22 mouse cellular contexts compared by ENCODE assay signal in genomic region chr7:130570472-130570871, GRCm38 (mm10). TPM values are rescaled to one million over a fixed set of nuclear protein-coding genes. Genes with fewer than 3 reads are reported as not detected.
DNase-seq lines count a peak whose midpoint lies in the region; ATAC-seq and TF ChIP-seq lines count a peak whose summit lies in the region.
"Had no signal": no experiment of that assay in that cellular context is flagged by ENCODE, and none has a peak within 500 bp of the region (broad histone marks: within the 10 kb centered on the region; RNA-seq: fewer than 3 reads in every experiment).

No protein-coding gene starts in this region.

- no peak for ATAC-seq in hindbrain, embryonic 13.5 days (ENCODE audit: low FRiP score)
- ATAC-seq in liver, postnatal 0 days, result no peak
- ATAC-seq in forebrain, embryonic 16.5 days, result 0 out of 2 replicates have a peak, but pooled peaks have one; percentile 57
- no peak for ATAC-seq in kidney, embryonic 16.5 days (ENCODE audit: low FRiP score, low TSS enrichment)
- no peak for ATAC-seq in neural tube, embryonic 15.5 days (ENCODE audit: low FRiP score)
- ATAC-seq: Patski had no signal

- no peaks in the 10 kb centered on the region for H3K36me3 ChIP-seq in hindbrain, embryonic 10.5 days
- H3K36me3 ChIP-seq in hindbrain, embryonic 13.5 days, result no peaks in the 10 kb centered on the region
- H3K36me3 ChIP-seq in liver, adult 2 months (ENCODE audit: control insufficient read depth, insufficient read depth, low read length), result no peaks in the 10 kb centered on the region
- no peaks in the 10 kb centered on the region for H3K36me3 ChIP-seq in liver, postnatal 0 days (replicated peaks; ENCODE audit: insufficient read depth, low read length)
- no peaks in the 10 kb centered on the region for H3K36me3 ChIP-seq in forebrain, embryonic 16.5 days (ENCODE audit: control insufficient read depth, insufficient read depth)
- no peaks in the 10 kb centered on the region for H3K36me3 ChIP-seq in kidney, embryonic 16.5 days (ENCODE audit: insufficient read depth, low read length)
- H3K36me3 ChIP-seq in neural tube, embryonic 15.5 days, result no peaks in the 10 kb centered on the region
- H3K36me3 ChIP-seq: embryonic facial prominence, embryonic 12.5 days; heart, embryonic 12.5 days; limb, embryonic 15.5 days; liver, embryonic 15.5 days had no signal

- no peaks in the 10 kb centered on the region for H3K27me3 ChIP-seq in hindbrain, embryonic 10.5 days (ENCODE audit: insufficient read depth, poor library complexity, severe bottlenecking)
- H3K27me3 ChIP-seq in hindbrain, embryonic 13.5 days, result no peaks in the 10 kb centered on the region
- no peaks in the 10 kb centered on the region for H3K27me3 ChIP-seq in liver, adult 2 months (ENCODE audit: control insufficient read depth, insufficient read depth, low read length)
- H3K27me3 ChIP-seq in liver, postnatal 0 days (ENCODE audit: insufficient read depth, low read length), result no peaks in the 10 kb centered on the region
- H3K27me3 ChIP-seq in forebrain, embryonic 16.5 days (replicated peaks; ENCODE audit: control insufficient read depth, insufficient read depth, low read length), result no peaks in the 10 kb centered on the region
- no peaks in the 10 kb centered on the region for H3K27me3 ChIP-seq in kidney, embryonic 16.5 days (ENCODE audit: insufficient read depth, low read length)
- no peaks in the 10 kb centered on the region for H3K27me3 ChIP-seq in neural tube, embryonic 15.5 days (replicated peaks)
- H3K27me3 ChIP-seq: embryonic facial prominence, embryonic 12.5 days; heart, embryonic 12.5 days; limb, embryonic 15.5 days; liver, embryonic 15.5 days; Patski had no signal

- H3K9me3 ChIP-seq in hindbrain, embryonic 10.5 days, result no peaks in the 10 kb centered on the region
- H3K9me3 ChIP-seq in hindbrain, embryonic 13.5 days, result no peaks in the 10 kb centered on the region
- no peaks in the 10 kb centered on the region for H3K9me3 ChIP-seq in liver, postnatal 0 days (ENCODE audit: low read length)
- no peaks in the 10 kb centered on the region for H3K9me3 ChIP-seq in forebrain, embryonic 16.5 days (ENCODE audit: control insufficient read depth, low read length)
- H3K9me3 ChIP-seq in kidney, embryonic 16.5 days (ENCODE audit: low read length), result no peaks in the 10 kb centered on the region
- no peaks in the 10 kb centered on the region for H3K9me3 ChIP-seq in neural tube, embryonic 15.5 days (replicated peaks)
- H3K9me3 ChIP-seq: embryonic facial prominence, embryonic 12.5 days; heart, embryonic 12.5 days; limb, embryonic 15.5 days; liver, embryonic 15.5 days had no signal

- H3K27ac ChIP-seq in hindbrain, embryonic 10.5 days, result peak overlapping the region; percentile 54; the same call in 1 of the 2 replicates
- no peak overlapping the region for H3K27ac ChIP-seq in hindbrain, embryonic 13.5 days
- 0 out of 2 replicates have a peak overlapping the region, but pooled peaks have one; percentile 18 for H3K27ac ChIP-seq in liver, adult 2 months (replicated peaks; ENCODE audit: insufficient read depth, low read depth, low read length)
- H3K27ac ChIP-seq in liver, postnatal 0 days (ENCODE audit: low read depth), result no peak overlapping the region
- H3K27ac ChIP-seq in forebrain, embryonic 16.5 days (ENCODE audit: low read length), result no peak overlapping the region; the same call in 1 of the 2 replicates
- peak overlapping the region; percentile 45; the same call in 1 of the 2 replicates for H3K27ac ChIP-seq in kidney, embryonic 16.5 days (ENCODE audit: low read length)
- H3K27ac ChIP-seq in neural tube, embryonic 15.5 days (replicated peaks), result no peak overlapping the region
- H3K27ac ChIP-seq: embryonic facial prominence, embryonic 12.5 days; left cerebral cortex, adult 2 months; limb, embryonic 15.5 days; liver, embryonic 15.5 days; stomach, postnatal 0 days had no signal

- intact Hi-C loops in left cerebral cortex, postnatal 4 days (cut with DNase I), result no loop called here

- WGBS in hindbrain, embryonic 10.5 days, result 66% methylated on average over 7 of the region's 7 CpGs
- 36% methylated on average over 7 of the region's 7 CpGs for WGBS in hindbrain, embryonic 13.5 days
- 53% methylated on average over 7 of the region's 7 CpGs for WGBS in liver, adult 2 months
- WGBS in liver, postnatal 0 days (ENCODE audit: insufficient replicate concordance), result 73% methylated on average over 7 of the region's 7 CpGs
- 14% methylated on average over 7 of the region's 7 CpGs for WGBS in forebrain, embryonic 16.5 days
- 49% methylated on average over 7 of the region's 7 CpGs for WGBS in kidney, embryonic 16.5 days
- 29% methylated on average over 7 of the region's 7 CpGs for WGBS in neural tube, embryonic 15.5 days

- H3K4me3 ChIP-seq in hindbrain, embryonic 10.5 days, result no peak overlapping the region
- H3K4me3 ChIP-seq in hindbrain, embryonic 13.5 days, result no peak overlapping the region
- H3K4me3 ChIP-seq in liver, adult 2 months (ENCODE audit: insufficient read depth, low read depth, low read length), result no peak overlapping the region
- no peak overlapping the region for H3K4me3 ChIP-seq in liver, postnatal 0 days (ENCODE audit: low read depth, low read length)
- H3K4me3 ChIP-seq in forebrain, embryonic 16.5 days (replicated peaks; ENCODE audit: low read length), result no peak overlapping the region
- H3K4me3 ChIP-seq in kidney, embryonic 16.5 days (ENCODE audit: low read length), result no peak overlapping the region
- no peak overlapping the region for H3K4me3 ChIP-seq in neural tube, embryonic 15.5 days (replicated peaks)
- H3K4me3 ChIP-seq: embryonic facial prominence, embryonic 12.5 days; heart, embryonic 12.5 days; left cerebral cortex, adult 2 months; limb, embryonic 15.5 days; liver, embryonic 15.5 days had no signal

- no peak for TF ChIP-seq CTCF in liver, adult 2 months (IDR thresholded peaks at IDR 0.05; ENCODE audit: low read depth, low read length)
- TF ChIP-seq CTCF in liver, postnatal 0 days (IDR thresholded peaks at IDR 0.05; ENCODE audit: low read depth), result no peak

- peaks cover 28% of the 10 kb centered on the region for H3K4me1 ChIP-seq in hindbrain, embryonic 10.5 days (replicated peaks)
- H3K4me1 ChIP-seq in hindbrain, embryonic 13.5 days (replicated peaks), result peaks cover 15% of the 10 kb centered on the region
- H3K4me1 ChIP-seq in liver, adult 2 months (ENCODE audit: control insufficient read depth, insufficient read depth, low read length), result peaks cover 17% of the 10 kb centered on the region
- peaks cover 2% of the 10 kb centered on the region for H3K4me1 ChIP-seq in liver, postnatal 0 days (ENCODE audit: insufficient read depth)
- H3K4me1 ChIP-seq in forebrain, embryonic 16.5 days (replicated peaks; ENCODE audit: control insufficient read depth, insufficient read depth, low read length), result peaks cover 7% of the 10 kb centered on the region
- H3K4me1 ChIP-seq in kidney, embryonic 16.5 days (ENCODE audit: insufficient read depth, low read length), result peaks cover 12% of the 10 kb centered on the region; the same call in 1 of the 2 replicates
- peaks cover 9% of the 10 kb centered on the region for H3K4me1 ChIP-seq in neural tube, embryonic 15.5 days
- H3K4me1 ChIP-seq: embryonic facial prominence, embryonic 12.5 days; liver, embryonic 15.5 days had no signal

- TF ChIP-seq EP300 in liver, postnatal 0 days (IDR thresholded peaks at IDR 0.05; ENCODE audit: low read depth), result no peak

- no peak overlapping the region for H3K9ac ChIP-seq in hindbrain, embryonic 13.5 days
- no peak overlapping the region for H3K9ac ChIP-seq in liver, adult 2 months (ENCODE audit: low read depth, low read length)
- no peak overlapping the region for H3K9ac ChIP-seq in liver, postnatal 0 days (replicated peaks)
- no peak overlapping the region for H3K9ac ChIP-seq in forebrain, embryonic 16.5 days (replicated peaks; ENCODE audit: low read depth, low read length)
- no peak overlapping the region for H3K9ac ChIP-seq in kidney, embryonic 16.5 days (replicated peaks; ENCODE audit: low read length)
- no peak overlapping the region for H3K9ac ChIP-seq in neural tube, embryonic 15.5 days (replicated peaks)
- H3K9ac ChIP-seq: embryonic facial prominence, embryonic 12.5 days; heart, embryonic 12.5 days; limb, embryonic 15.5 days; liver, embryonic 15.5 days had no signal

- H3K79me2 ChIP-seq in liver, adult 2 months (ENCODE audit: control insufficient read depth, insufficient read depth, low read length), result no peaks in the 10 kb centered on the region

- DNase-seq in hindbrain, embryonic 10.5 days (ENCODE audit: low spot score), result no peak
- peak; percentile 75 for DNase-seq in liver, adult 2 months (ENCODE audit: extremely low read depth, low read depth, low spot score)
- DNase-seq in liver, postnatal 0 days, result no peak
- no peak for DNase-seq in left cerebral cortex, postnatal 4 days
- DNase-seq: cerebellum, adult 11-12 months; cerebellum, postnatal 14 days; gastrocnemius, postnatal 14 days; layer of hippocampus, adult 9-11 months; lung, postnatal 4 days; thymus, adult 2 months; thymus, postnatal 4 days had no signal

- H3K4me2 ChIP-seq in hindbrain, embryonic 13.5 days, result no peak overlapping the region
- no peak overlapping the region for H3K4me2 ChIP-seq in liver, postnatal 0 days (ENCODE audit: low read depth, low read length)
- no peak overlapping the region for H3K4me2 ChIP-seq in forebrain, embryonic 16.5 days (ENCODE audit: low read length)
- no peak overlapping the region for H3K4me2 ChIP-seq in kidney, embryonic 16.5 days (replicated peaks; ENCODE audit: low read depth, low read length)
- no peak overlapping the region for H3K4me2 ChIP-seq in neural tube, embryonic 15.5 days
- H3K4me2 ChIP-seq: embryonic facial prominence, embryonic 12.5 days; heart, embryonic 12.5 days; limb, embryonic 15.5 days; liver, embryonic 15.5 days had no signal

- TF ChIP-seq POLR2A in liver, adult 2 months (IDR thresholded peaks at IDR 0.05; ENCODE audit: extremely low read depth, insufficient read depth, low read length), result no peak

RNA-seq across cellular contexts. Expression of gene Nsmce4a, which starts 2.4 kb away (rescaled TPM):
- polyA plus RNA-seq in hindbrain, embryonic 10.5 days (2016; fragmentation: Nextera tagmentation; extraction: Ambion mirVana), result 183 and 186 TPM in 2 replicates
- 98.0 and 101 TPM in 2 replicates for polyA plus RNA-seq in hindbrain, embryonic 13.5 days (2015; fragmentation: Nextera tagmentation; extraction: Ambion mirVana)
- 58.5 and 73.5 TPM in 2 replicates for total RNA-seq in liver, adult 2 months (2014; rRNA removed)
- 20.8 and 24.7 TPM in 2 replicates for polyA plus RNA-seq in liver, adult 2 months (2012; rRNA removed)
- polyA plus RNA-seq in liver, postnatal 0 days (2015; fragmentation: Nextera tagmentation; extraction: Ambion mirVana), result 67.8 and 72.6 TPM in 2 replicates
- polyA plus RNA-seq in forebrain, embryonic 16.5 days (2015; fragmentation: Nextera tagmentation; extraction: Ambion mirVana), result 92.2 and 104 TPM in 2 replicates
- polyA plus RNA-seq in kidney, embryonic 16.5 days (2015; fragmentation: Nextera tagmentation; extraction: Ambion mirVana), result 155 and 159 TPM in 2 replicates
- polyA plus RNA-seq in neural tube, embryonic 15.5 days (2015; fragmentation: Nextera tagmentation; extraction: Ambion mirVana), result 74.8 and 96.9 TPM in 2 replicates
- total RNA-seq in left cerebral cortex, postnatal 4 days (2021), result 10 to 100 TPM; 36.1 to 38.3 TPM

RNA-seq across cellular contexts. Expression of gene Tacc2, which starts 6.8 kb away (rescaled TPM):
- polyA plus RNA-seq in hindbrain, embryonic 10.5 days (2016; fragmentation: Nextera tagmentation; extraction: Ambion mirVana), result 44.8 and 50.8 TPM in 2 replicates
- 58.0 and 59.1 TPM in 2 replicates for polyA plus RNA-seq in hindbrain, embryonic 13.5 days (2015; fragmentation: Nextera tagmentation; extraction: Ambion mirVana)
- total RNA-seq in liver, adult 2 months (2014; rRNA removed), result 13.5 and 14.3 TPM in 2 replicates
- polyA plus RNA-seq in liver, adult 2 months (2012; rRNA removed), result 8.4 and 10.0 TPM in 2 replicates
- 3.5 and 3.8 TPM in 2 replicates for polyA plus RNA-seq in liver, postnatal 0 days (2015; fragmentation: Nextera tagmentation; extraction: Ambion mirVana)
- polyA plus RNA-seq in forebrain, embryonic 16.5 days (2015; fragmentation: Nextera tagmentation; extraction: Ambion mirVana), result 53.3 and 59.0 TPM in 2 replicates
- 31.3 and 40.0 TPM in 2 replicates for polyA plus RNA-seq in kidney, embryonic 16.5 days (2015; fragmentation: Nextera tagmentation; extraction: Ambion mirVana)
- 53.9 and 58.9 TPM in 2 replicates for polyA plus RNA-seq in neural tube, embryonic 15.5 days (2015; fragmentation: Nextera tagmentation; extraction: Ambion mirVana)
- 100 to 1,000 TPM; 101 to 102 TPM for total RNA-seq in left cerebral cortex, postnatal 4 days (2021)

RNA-seq across cellular contexts. Expression of gene Ate1, which starts 50.3 kb away (rescaled TPM):
- polyA plus RNA-seq in hindbrain, embryonic 10.5 days (2016; fragmentation: Nextera tagmentation; extraction: Ambion mirVana), result 58.0 and 62.5 TPM in 2 replicates
- polyA plus RNA-seq in hindbrain, embryonic 13.5 days (2015; fragmentation: Nextera tagmentation; extraction: Ambion mirVana), result 94.4 and 104 TPM in 2 replicates
- 17.3 and 23.7 TPM in 2 replicates for total RNA-seq in liver, adult 2 months (2014; rRNA removed)
- polyA plus RNA-seq in liver, adult 2 months (2012; rRNA removed), result 4.3 and 4.4 TPM in 2 replicates
- polyA plus RNA-seq in liver, postnatal 0 days (2015; fragmentation: Nextera tagmentation; extraction: Ambion mirVana), result 21.2 and 25.1 TPM in 2 replicates
- 86.3 and 95.4 TPM in 2 replicates for polyA plus RNA-seq in forebrain, embryonic 16.5 days (2015; fragmentation: Nextera tagmentation; extraction: Ambion mirVana)
- polyA plus RNA-seq in kidney, embryonic 16.5 days (2015; fragmentation: Nextera tagmentation; extraction: Ambion mirVana), result 58.5 and 68.6 TPM in 2 replicates
- polyA plus RNA-seq in neural tube, embryonic 15.5 days (2015; fragmentation: Nextera tagmentation; extraction: Ambion mirVana), result 103 and 111 TPM in 2 replicates
- 10 to 100 TPM; 57.1 to 61.9 TPM for total RNA-seq in left cerebral cortex, postnatal 4 days (2021)

Comparison
In these comparisons a context has a peak if more than half of its experiments do, and no peak if none do; other contexts are left out.
1. H3K27ac ChIP-seq: peak in hindbrain, embryonic 10.5 days (single experiment), liver, adult 2 months (single experiment) and kidney, embryonic 16.5 days (single experiment); none in hindbrain, embryonic 13.5 days (single experiment), liver, postnatal 0 days (single experiment), forebrain, embryonic 16.5 days (single experiment) and neural tube, embryonic 15.5 days (single experiment).